Mouse (Mus musculus): ENCODE measurements around the gene Tjp2.

Tjp2 gene

GRCm38 (mm10) chr19:24064348-24064895 lies 160.4 kb downstream of the Tjp2 start:
- in situ Hi-C loops (cut with MboI, MseI) = no loop called here

- in situ Hi-C loops (cut with MboI, MseI) = no loop called here
These were observed 161.2 kb downstream of the Tjp2 start for GRCm38 (mm10) chr19:24063585-24063984.

DNA sequence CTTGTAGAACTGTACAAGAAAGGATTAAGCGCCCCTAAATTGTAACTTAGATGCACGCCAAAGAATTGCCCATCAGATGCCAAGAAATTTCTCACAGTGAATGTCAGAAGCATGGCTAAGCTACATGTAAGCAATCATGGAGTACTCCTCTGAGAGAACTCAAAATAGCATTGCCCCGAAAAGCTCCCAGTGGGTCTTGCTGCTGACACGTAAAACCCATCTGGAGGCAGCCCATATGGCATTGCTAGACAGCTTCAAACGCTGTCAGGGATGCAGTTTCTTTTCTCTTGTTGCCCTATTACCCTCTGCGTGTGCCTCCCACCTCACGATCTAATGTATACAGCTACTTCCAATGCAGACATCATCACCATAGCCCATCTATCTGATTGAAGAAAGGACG lies 166.0 kb downstream of the Tjp2 start:
- in situ Hi-C loops (cut with MboI, MseI) = no loop called here

GRCm38 (mm10) chr19:24058021-24058420 lies 166.8 kb downstream of the Tjp2 start:
- in situ Hi-C loops (cut with MboI, MseI) = no loop called here

- in situ Hi-C loops (cut with MboI, MseI) = no loop called here
These were observed 167.9 kb downstream of the Tjp2 start for GRCm38 (mm10) chr19:24056880-24057279.

DNA sequence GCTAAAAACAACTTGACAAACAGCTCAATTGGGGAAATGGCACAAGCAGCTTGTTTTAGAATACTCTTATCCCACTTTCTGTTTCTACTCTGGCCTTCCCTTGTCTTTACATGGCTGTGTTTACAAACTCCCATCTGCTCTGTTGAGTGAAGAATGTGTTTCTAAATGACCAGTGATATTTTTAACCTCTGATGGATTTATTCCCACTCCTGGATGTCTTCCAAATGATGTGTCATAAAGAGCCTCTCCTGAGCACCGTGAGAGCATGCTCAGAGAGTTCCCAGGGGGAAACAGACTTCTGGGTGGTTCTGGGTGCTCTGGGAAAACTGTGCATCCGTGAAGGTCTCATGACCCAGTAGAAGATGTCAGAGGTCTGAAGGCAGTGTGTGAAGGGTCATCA lies 169.9 kb downstream of the Tjp2 start:
- in situ Hi-C loops (cut with MboI, MseI) = no loop called here

DNA sequence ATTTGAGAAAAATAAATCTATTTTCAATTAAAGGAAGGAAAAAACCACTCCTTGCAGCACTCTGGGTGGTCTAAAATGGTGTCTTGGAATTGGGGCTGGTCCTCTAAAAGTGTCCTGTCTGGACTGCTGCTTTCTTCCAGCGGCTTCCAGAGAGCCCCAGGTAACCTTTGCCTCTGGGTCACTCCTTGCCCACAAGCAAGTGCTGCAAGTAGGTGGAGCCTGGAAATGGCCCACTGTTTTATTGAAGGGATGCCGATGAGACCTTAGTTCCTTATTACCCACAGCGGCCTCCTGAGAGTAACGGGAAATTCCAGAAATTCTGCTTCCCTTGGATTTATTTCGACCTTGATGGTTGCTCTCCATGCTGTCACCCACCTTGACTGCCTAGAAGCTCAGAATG lies 170.6 kb downstream of the Tjp2 start:
- in situ Hi-C loops (cut with MboI, MseI) = no loop called here

DNA sequence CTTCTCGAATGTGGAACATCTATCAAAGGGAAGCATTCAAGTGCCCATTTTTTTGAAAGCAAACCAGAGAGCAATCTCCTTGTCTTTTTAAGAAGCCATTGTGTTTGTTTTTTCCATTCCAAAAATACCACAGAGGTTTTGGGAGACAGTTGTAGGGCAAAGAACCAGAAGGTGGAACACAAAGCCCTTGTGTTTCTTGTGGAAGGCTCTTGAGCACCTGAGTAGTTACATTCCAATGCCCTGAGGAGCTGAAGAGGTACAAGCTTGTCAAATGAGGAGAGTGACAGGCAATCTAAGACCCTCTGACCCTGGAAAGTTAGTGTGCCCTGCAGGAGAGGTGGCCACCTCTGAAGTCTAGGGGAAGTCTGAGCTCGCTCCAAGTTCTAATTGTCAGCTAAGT lies 174.3 kb downstream of the Tjp2 start:
- in situ Hi-C loops (cut with MboI, MseI) = no loop called here

GRCm38 (mm10) chr19:24049329-24049728 lies 175.5 kb downstream of the Tjp2 start:
- in situ Hi-C loops (cut with MboI, MseI) = no loop called here

DNA sequence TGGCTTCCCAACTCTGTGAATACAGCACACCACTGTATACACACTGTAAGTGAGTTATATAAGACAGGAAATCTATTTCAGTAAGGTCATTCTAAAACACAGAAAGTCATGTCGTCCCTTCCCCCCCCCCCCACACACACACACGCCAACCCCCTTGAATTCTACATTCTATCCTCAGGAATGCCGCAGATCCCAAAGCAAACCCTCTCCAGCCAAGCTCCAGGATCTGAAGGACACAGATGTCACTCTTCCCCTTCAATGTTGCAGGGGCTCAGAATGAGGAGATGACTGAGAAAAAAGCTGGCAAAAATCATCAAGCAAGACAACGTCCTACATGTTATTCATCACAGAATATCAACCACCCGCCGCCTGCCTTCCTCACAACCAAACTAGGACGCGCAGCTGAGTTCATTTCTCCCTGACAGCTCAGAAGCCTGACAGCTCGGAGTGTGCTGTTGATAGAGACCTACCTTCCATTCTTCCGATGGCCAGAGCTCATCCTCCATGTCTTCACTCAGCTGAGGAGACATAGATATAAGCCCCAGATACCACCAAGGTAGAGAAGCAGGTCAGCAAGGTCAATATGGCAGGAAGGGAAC lies 178.3 kb downstream of the Tjp2 start:
- in situ Hi-C loops (cut with MboI, MseI) = no loop called here
